Mouse (Mus musculus) erythroblast, embryonic 14.5 days (primary cell): ENCODE results near the gene Pdzd7. TPM values are rescaled to one million over a fixed set of nuclear protein-coding genes. Genes with fewer than 3 reads are reported as not detected.

Experiments
- H3K27me3 ChIP-seq: 2 replicates; pipeline ENCODE4 v1.6.1; 2012; ENCODE audit warnings: inconsistent platforms; ENCODE audit not compliant: control insufficient read depth
- H3K36me3 ChIP-seq: 2 replicates; pipeline ENCODE4 v1.6.1; 2012; ENCODE audit warnings: mild to moderate bottlenecking, inconsistent platforms; ENCODE audit not compliant: control insufficient read depth
- H3K4me1 ChIP-seq: 2 replicates; pipeline ENCODE4 v1.6.1; 2012; ENCODE audit warnings: inconsistent platforms; ENCODE audit not compliant: control insufficient read depth
- H3K4me3 ChIP-seq: replicated peaks from 2 replicates; pipeline ENCODE3; 2012; ENCODE audit warnings: moderate library complexity, mild to moderate bottlenecking, inconsistent platforms
- H3K9me3 ChIP-seq: 2 replicates; pipeline ENCODE4 v1.6.1; 2012; ENCODE audit warnings: low read length, inconsistent platforms, mixed read lengths; ENCODE audit not compliant: control insufficient read depth
- GATA1 ChIP-seq: IDR thresholded peaks from 2 replicates; pipeline ENCODE4 v1.6.1; 2012; ENCODE audit warnings: low read length, inconsistent platforms, mixed read lengths
- TAL1 ChIP-seq: IDR thresholded peaks from 3 replicates; pipeline ENCODE4 v1.6.1; 2012; ENCODE audit warnings: low read length, inconsistent platforms, mixed read lengths
- polyA plus RNA-seq: library from polyadenylated mRNA; stranded (reverse); fragments of >175 nt; gene quantifications from 2 replicates; pipeline ENCODE4 v1.2.3, GENCODE M21; 2012

Gene Pdzd7
- polyA plus RNA-seq, 1 experiment: not detected

GRCm38 (mm10) chr19:44982477-44983115 lies 62.9 kb downstream of the Pdzd7 start:
- H3K9me3 ChIP-seq: no peaks in the 10 kb centered on the region
- peaks cover 51% of the 10 kb centered on the region for H3K36me3 ChIP-seq
- H3K27me3 ChIP-seq: peaks cover 2% of the 10 kb centered on the region
- no peaks in the 10 kb centered on the region for H3K4me1 ChIP-seq
- TF ChIP-seq GATA1 (no peak), TAL1 (no peak)
- no peak overlapping the region for H3K4me3 ChIP-seq

GRCm38 (mm10) chr19:44980787-44981186 lies 64.7 kb downstream of the Pdzd7 start:
- Histone ChIP-seq H3K9me3 (no peaks in the 10 kb centered on the region), H3K4me3 (no peak overlapping the region), H3K27me3 (no peaks in the 10 kb centered on the region), H3K4me1 (no peaks in the 10 kb centered on the region), H3K36me3 (peaks cover 69% of the 10 kb centered on the region)
- TF ChIP-seq GATA1 (no peak), TAL1 (no peak)

GRCm38 (mm10) chr19:44977148-44977547 lies 68.4 kb downstream of the Pdzd7 start:
- Histone ChIP-seq H3K4me1 (no peaks in the 10 kb centered on the region), H3K4me3 (no peak overlapping the region), H3K36me3 (peaks cover 97% of the 10 kb centered on the region), H3K27me3 (no peaks in the 10 kb centered on the region), H3K9me3 (no peaks in the 10 kb centered on the region)
- TF ChIP-seq TAL1 (no peak), GATA1 (no peak)

Other genes with a start within 250 kb of the Pdzd7 start
- gene Slf2, start 114.6 kb downstream of the Pdzd7 start, polyA plus RNA-seq: 0.54 and 0.61 TPM in 2 replicates
- gene Sema4g, start 56.6 kb downstream of the Pdzd7 start, polyA plus RNA-seq: 0.05 TPM in 2 replicates
- gene Twnk, start 40.1 kb downstream of the Pdzd7 start, polyA plus RNA-seq: 0.17 and 0.29 TPM in 2 replicates
- gene Mrpl43, start 39.3 kb downstream of the Pdzd7 start, polyA plus RNA-seq: 7.0 and 7.7 TPM in 2 replicates
- 0.29 and 0.33 TPM in 2 replicates for gene Lzts2, start 31.3 kb downstream of the Pdzd7 start, polyA plus RNA-seq
- gene Sfxn3, start 1.8 kb upstream of the Pdzd7 start, polyA plus RNA-seq: 0.08 and 0.11 TPM in 2 replicates
- gene Kazald1, start 29.5 kb upstream of the Pdzd7 start, polyA plus RNA-seq: not detected in 2 replicates
- gene Tlx1, start 105.0 kb upstream of the Pdzd7 start, polyA plus RNA-seq: not detected in 2 replicates
- gene Lbx1, start 190.1 kb upstream of the Pdzd7 start, polyA plus RNA-seq: not detected in 2 replicates